Mouse (Mus musculus) heart, embryonic 14.5 days (tissue): ENCODE measurements around the gene Kank1. TPM values are rescaled to one million over a fixed set of nuclear protein-coding genes. Genes with fewer than 3 reads are reported as not detected.

Experiments used
- ATAC-seq: fragments of 200-750 bp; cut with Nextera tagmentation; 2 replicates; pipeline ENCODE4 v1.8.0; 2017; ENCODE audit warnings: low read depth, moderate TSS enrichment; ENCODE audit not compliant: insufficient number of reproducible peaks, insufficient read depth, low FRiP score
- H3K27ac ChIP-seq, 2 experiments: fragments of 200-500 bp in 1 of 2; fragments of 300-500 bp in 1 of 2; sonication (generic) in 1 of 2; replicated peaks in 1 of 2; 2 replicates each; pipeline ENCODE4 v1.5.1; 2012 to 2014; ENCODE audit warnings: low read depth in 2 of 2, low read length in 2 of 2, control low read depth in 1 of 2, mild to moderate bottlenecking in 1 of 2, mixed read lengths in 1 of 2; ENCODE audit not compliant: control insufficient read depth in 1 of 2, insufficient read depth in 1 of 2
- H3K27me3 ChIP-seq: fragments of 300-500 bp; sonication (generic); 2 replicates; pipeline ENCODE4 v1.6.1; 2014; ENCODE audit warnings: mild to moderate bottlenecking, low read length, control low read depth; ENCODE audit not compliant: control insufficient read depth, insufficient read depth
- H3K36me3 ChIP-seq: fragments of 300-500 bp; sonication (generic); 2 replicates; pipeline ENCODE4 v1.6.1; 2014; ENCODE audit warnings: mild to moderate bottlenecking, control low read depth, low read length, mixed read lengths; ENCODE audit not compliant: control insufficient read depth, insufficient read depth
- H3K4me1 ChIP-seq, 2 experiments: fragments of 200-500 bp in 1 of 2; fragments of 300-500 bp in 1 of 2; sonication (generic) in 1 of 2; 2 replicates each; pipeline ENCODE4 v1.6.1; 2012 to 2014; ENCODE audit warnings: low read length in 2 of 2, control low read depth in 1 of 2, mixed read lengths in 1 of 2; ENCODE audit not compliant: control insufficient read depth in 2 of 2, insufficient read depth in 2 of 2
- H3K4me2 ChIP-seq: fragments of 300-500 bp; sonication (generic); 2 replicates; pipeline ENCODE4 v1.6.1; 2014; ENCODE audit warnings: mild to moderate bottlenecking, low read length
- H3K4me3 ChIP-seq, 2 experiments: fragments of 200-500 bp in 1 of 2; fragments of 300-500 bp in 1 of 2; sonication (generic) in 1 of 2; 2 replicates each; pipeline ENCODE4 v1.5.1; 2012 to 2014; ENCODE audit warnings: low read length in 2 of 2, mild to moderate bottlenecking in 2 of 2, control low read depth in 1 of 2, low read depth in 1 of 2, moderate library complexity in 1 of 2; ENCODE audit not compliant: control insufficient read depth in 1 of 2, insufficient read depth in 1 of 2
- H3K9ac ChIP-seq: fragments of 300-500 bp; sonication (generic); 2 replicates; pipeline ENCODE4 v1.6.1; 2014; ENCODE audit warnings: mild to moderate bottlenecking, low read length
- H3K9me3 ChIP-seq: fragments of 300-500 bp; sonication (generic); 2 replicates; pipeline ENCODE4 v1.6.1; 2016; ENCODE audit warnings: low read length, control low read depth; ENCODE audit not compliant: control insufficient read depth
- WGBS: fragments of 180-500 bp; shearing (Covaris S2); extraction: QIAGEN DNeasy Blood & Tissue Kit; methylation state at CpG from one replicate; pipeline ENCODE4 v1.1.7; 2014; 5-methylcytosine and 5-hydroxymethylcytosine counted together
- polyA plus RNA-seq: library from polyadenylated mRNA; unstranded; fragments of >200 nt; fragmentation: Nextera tagmentation; extraction: Ambion mirVana; gene quantifications from 2 replicates; pipeline ENCODE4 v1.2.1, GENCODE M21; 2014

Gene Kank1
- polyA plus RNA-seq, 1 experiment from 2014 or later, result 46.4 TPM

GRCm38 (mm10) chr19:25334360-25334759 is 97.6 kb downstream of the Kank1 start:
- no peak overlapping the region for H3K27ac ChIP-seq
- H3K4me3 ChIP-seq, result no peak overlapping the region
- no peak overlapping the region for H3K9ac ChIP-seq
- 73% methylated on average over 3 of the region's 3 CpGs for WGBS
- H3K36me3 ChIP-seq, result no peaks in the 10 kb centered on the region
- H3K9me3 ChIP-seq, result peaks cover 5% of the 10 kb centered on the region; the same call in 1 of the 2 replicates
- no peak overlapping the region for H3K4me2 ChIP-seq
- no peak for ATAC-seq
- H3K4me1 ChIP-seq, result peaks cover 0 to 9% of the 10 kb centered on the region in 2 experiments; a peak in 1 of 4 replicates
- H3K27me3 ChIP-seq, result no peaks in the 10 kb centered on the region

- WGBS, result 49% methylated on average over 8 of the region's 8 CpGs
- no peaks in the 10 kb centered on the region for H3K9me3 ChIP-seq
- ATAC-seq, result no peak
- H3K4me1 ChIP-seq, result peaks cover 4 to 14% of the 10 kb centered on the region in 2 experiments; a peak in 3 of 4 replicates
- H3K4me2 ChIP-seq, result no peak overlapping the region
- no peaks in the 10 kb centered on the region for H3K36me3 ChIP-seq
- no peak overlapping the region for H3K4me3 ChIP-seq
- no peak overlapping the region for H3K9ac ChIP-seq
- H3K27ac ChIP-seq, result no peak overlapping the region
- H3K27me3 ChIP-seq, result no peaks in the 10 kb centered on the region
Observed at GRCm38 (mm10) chr19:25336731-25337130, 100.0 kb downstream of the Kank1 start.

GRCm38 (mm10) chr19:25340630-25341620 is 104.2 kb downstream of the Kank1 start:
- Histone ChIP-seq H3K27ac (no peak overlapping the region), H3K9ac (no peak overlapping the region), H3K9me3 (no peaks in the 10 kb centered on the region), H3K4me3 (no peak overlapping the region), H3K36me3 (no peaks in the 10 kb centered on the region), H3K4me1 (peaks cover 10 to 35% of the 10 kb centered on the region in 2 experiments), H3K27me3 (no peaks in the 10 kb centered on the region), H3K4me2 (no peak overlapping the region)
- 42% methylated on average over 11 of the region's 11 CpGs for WGBS
- ATAC-seq, result no peak; the same call in 1 of the 2 replicates

- H3K4me1 ChIP-seq, result peaks cover 10 to 29% of the 10 kb centered on the region in 2 experiments
- no peaks in the 10 kb centered on the region for H3K36me3 ChIP-seq
- no peak overlapping the region for H3K27ac ChIP-seq
- no peak overlapping the region for H3K4me2 ChIP-seq
- no peak for ATAC-seq
- H3K27me3 ChIP-seq, result no peaks in the 10 kb centered on the region
- no peak overlapping the region for H3K9ac ChIP-seq
- H3K9me3 ChIP-seq, result no peaks in the 10 kb centered on the region
- no peak overlapping the region for H3K4me3 ChIP-seq
- 87% methylated on average over 5 of the region's 5 CpGs for WGBS
Observed at GRCm38 (mm10) chr19:25342026-25342425, 105.3 kb downstream of the Kank1 start.

GRCm38 (mm10) chr19:25343657-25344322 is 107.0 kb downstream of the Kank1 start:
- peak overlapping the region; percentile 64 for H3K9ac ChIP-seq
- peak overlapping the region; percentile 56 to 83 for H3K27ac ChIP-seq
- H3K4me3 ChIP-seq, result peak overlapping the region; percentile 20 to 34
- no peaks in the 10 kb centered on the region for H3K9me3 ChIP-seq
- H3K27me3 ChIP-seq, result no peaks in the 10 kb centered on the region
- 8% methylated on average over 16 of the region's 16 CpGs for WGBS
- H3K36me3 ChIP-seq, result no peaks in the 10 kb centered on the region
- peak overlapping the region; percentile 68 for H3K4me2 ChIP-seq
- peaks cover 12 to 29% of the 10 kb centered on the region in 2 experiments for H3K4me1 ChIP-seq
- peak; percentile 51; the same call in 1 of the 2 replicates for ATAC-seq

- Histone ChIP-seq H3K9me3 (no peaks in the 10 kb centered on the region), H3K4me2 (peak overlapping the region; percentile 68), H3K9ac (peak overlapping the region; percentile 64), H3K4me1 (peaks cover 13 to 29% of the 10 kb centered on the region in 2 experiments), H3K27ac (peak overlapping the region; percentile 56 to 83), H3K4me3 (peak overlapping the region in 1 of 2 experiments; percentile 34; a peak in 3 of 4 replicates), H3K36me3 (no peaks in the 10 kb centered on the region), H3K27me3 (no peaks in the 10 kb centered on the region)
- 13% methylated on average over 6 of the region's 6 CpGs for WGBS
- no peak for ATAC-seq
Observed at GRCm38 (mm10) chr19:25344371-25344770, 107.6 kb downstream of the Kank1 start.

- H3K36me3 ChIP-seq, result no peaks in the 10 kb centered on the region
- ATAC-seq, result no peak
- no peak overlapping the region for H3K4me3 ChIP-seq
- H3K4me1 ChIP-seq, result peaks cover 11 to 27% of the 10 kb centered on the region in 2 experiments
- no peak overlapping the region for H3K27ac ChIP-seq
- H3K4me2 ChIP-seq, result no peak overlapping the region
- H3K9me3 ChIP-seq, result no peaks in the 10 kb centered on the region
- no peak overlapping the region for H3K9ac ChIP-seq
- no peaks in the 10 kb centered on the region for H3K27me3 ChIP-seq
- WGBS, result 81% methylated on average over 5 of the region's 5 CpGs
Observed at GRCm38 (mm10) chr19:25345972-25346371, 109.2 kb downstream of the Kank1 start.
